Mouse (Mus musculus) cerebellum, postnatal 4 days (tissue): ENCODE measurements around the gene Gm10413.
"Not testable (repeated sequence)": the region's sequence is repeated elsewhere in the genome, so short reads cannot be mapped to it uniquely, and the experiment has no call there.

Source experiments
- DNase-seq, 2 experiments: peaks; one replicate each; pipeline ENCODE4 v3.0.0; 2022; ENCODE audit warnings: low spot score in 2 of 2, mixed read lengths in 1 of 2

Gm10413 gene

DNA sequence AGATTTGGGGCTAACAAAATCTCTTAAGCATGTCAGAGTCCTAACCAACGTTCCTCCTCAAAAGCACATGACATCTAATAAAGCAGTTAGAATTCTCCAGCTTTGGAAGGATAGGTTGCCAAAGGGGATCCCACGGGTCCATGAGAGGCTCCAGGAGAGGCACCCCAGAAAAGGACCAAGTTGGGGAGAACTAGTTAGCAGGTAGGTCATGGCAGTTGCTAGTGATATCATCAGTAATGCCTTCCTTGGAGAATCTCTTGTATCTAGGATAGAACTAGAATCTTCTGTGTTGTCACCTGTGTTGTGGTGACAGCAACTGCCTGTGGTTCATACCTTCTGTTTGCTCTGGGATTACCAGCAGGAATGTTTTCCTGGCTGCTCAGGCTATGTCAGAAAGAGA lies at the start of gene Gm10413:
TSS of gene Gm10413 (plus strand) at position 301 of the 400 bp plus-strand sequence.
- not testable (repeated sequence) for DNase-seq

DNA sequence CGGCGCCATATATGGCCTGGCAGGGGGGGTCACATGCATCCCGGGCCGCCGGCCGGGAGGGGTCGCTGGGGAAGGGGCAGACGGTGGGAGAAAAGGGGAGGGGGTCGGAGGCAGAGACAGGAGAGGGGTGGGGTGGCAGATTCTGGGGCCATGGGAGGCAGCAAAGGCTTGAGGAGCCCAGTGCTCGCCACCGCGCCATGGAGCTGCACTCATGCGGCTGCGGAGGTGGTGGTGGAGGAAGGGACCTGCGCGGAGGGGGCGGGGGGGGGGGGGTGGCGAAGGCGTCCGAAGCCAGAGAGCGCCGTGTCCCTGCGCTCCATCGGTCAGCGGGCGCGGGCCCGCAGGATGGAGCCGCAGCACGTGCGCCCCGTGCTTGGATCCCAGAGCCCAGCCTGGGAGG lies 17.4 kb downstream of the Gm10413 start, which contains the start of gene Gm10409:
TSS of gene Gm10409 (plus strand) at position 301 of the 400 bp plus-strand sequence.
- DNase-seq = not testable (repeated sequence)

DNA sequence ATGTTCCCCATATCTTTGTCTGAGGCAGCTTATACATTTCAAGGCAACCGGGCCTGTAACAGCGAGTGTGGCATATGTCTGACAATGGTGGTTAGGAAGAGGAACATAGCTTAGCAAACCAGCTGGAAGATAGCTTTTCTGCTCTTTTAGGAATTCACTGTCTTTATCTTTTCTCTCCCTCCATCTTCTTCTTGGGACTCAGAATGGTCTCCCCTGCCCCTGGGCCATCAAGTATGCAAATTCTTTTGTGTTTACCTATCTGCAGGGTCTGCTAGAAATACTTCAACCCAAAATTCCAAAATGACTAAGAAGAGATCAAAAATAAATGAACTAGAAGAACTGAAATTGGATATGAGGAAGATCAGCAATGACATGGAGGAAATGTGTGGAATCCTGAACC lies 32.9 kb downstream of the Gm10413 start, which contains the start of gene Gm3005:
TSS of gene Gm3005 (plus strand) at position 301 of the 400 bp plus-strand sequence.
- DNase-seq = not testable (repeated sequence)

DNA sequence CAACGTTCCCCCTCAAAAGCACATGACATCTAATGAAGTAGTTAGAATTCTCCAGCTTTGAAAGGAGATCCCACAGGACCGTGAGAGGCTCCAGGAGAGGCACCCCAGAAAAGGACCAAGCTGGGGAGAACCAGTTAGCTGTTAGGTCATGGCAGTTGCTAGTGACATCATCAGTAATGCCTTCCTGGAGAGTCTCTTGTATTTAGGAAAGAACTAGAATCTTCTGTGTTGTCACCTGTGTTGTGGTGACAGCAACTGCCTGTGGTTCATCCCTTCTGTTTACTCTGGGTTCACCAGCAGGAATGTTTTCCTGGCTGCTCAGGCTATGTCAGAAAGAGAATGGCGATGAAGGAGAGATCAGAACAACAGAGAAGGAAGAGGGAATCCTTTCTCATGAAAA lies 54.2 kb downstream of the Gm10413 start, which contains the start of gene Gm10408:
TSS of gene Gm10408 (plus strand) at position 301 of the 400 bp plus-strand sequence.
- not testable (repeated sequence) for DNase-seq
